Mouse (Mus musculus) cerebellum, adult 9-11 months (tissue): ENCODE measurements around the gene Scrn3.
A peak's percentile ranks its signal among the peaks of the same experiment; 100 is the strongest.

Experiments used
- DNase-seq: peaks from one replicate; pipeline ENCODE4 v3.0.0; 2022

Scrn3 gene

GRCm38 (mm10) chr2:73275261-73276040, 37.0 kb upstream of the Scrn3 start:
- DNase-seq = no peak

DNA sequence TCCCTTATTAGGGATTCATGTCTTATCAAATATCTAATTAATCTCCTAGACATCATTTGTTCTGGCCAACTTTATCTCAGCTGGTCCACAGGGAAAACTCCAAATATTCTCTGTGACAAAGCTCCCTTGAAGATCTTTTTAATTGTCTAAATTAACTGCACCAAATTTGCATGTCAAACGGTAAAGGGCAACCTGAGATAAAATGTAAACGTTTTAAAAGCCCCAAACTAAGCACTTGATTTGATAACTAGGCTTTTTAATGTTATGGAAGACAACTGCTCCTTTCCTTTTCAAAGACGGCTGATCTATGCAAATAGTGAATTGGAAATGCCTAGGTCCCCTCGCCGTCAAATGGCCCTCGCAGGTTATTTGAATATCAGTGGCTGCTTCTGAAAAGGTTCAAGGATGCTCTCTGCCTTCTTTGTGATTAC, 36.2 kb upstream of the Scrn3 start:
- DNase-seq = no peak

- peak; percentile 11 for DNase-seq
Measured at GRCm38 (mm10) chr2:73277021-73277708, 35.2 kb upstream of the Scrn3 start.

DNA sequence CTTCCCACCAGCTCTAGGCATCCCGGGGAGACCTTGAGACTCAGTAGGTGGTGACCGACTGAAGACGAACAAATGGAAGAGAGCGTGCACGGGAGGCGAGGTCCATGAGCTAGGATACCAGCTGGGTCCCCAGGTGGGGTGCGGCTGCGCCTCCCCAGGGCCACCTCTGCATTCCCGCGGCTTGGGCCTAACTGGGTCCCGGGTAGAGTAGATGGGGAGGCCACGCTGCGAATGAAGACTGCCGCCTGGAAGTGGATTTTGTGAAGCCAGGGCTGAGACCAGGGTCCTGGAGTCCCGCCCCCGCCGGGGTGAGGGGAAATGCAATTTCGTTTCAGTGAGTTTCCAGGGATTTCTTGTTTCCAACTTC, 34.7 kb upstream of the Scrn3 start:
- peak; percentile 17 for DNase-seq

DNA sequence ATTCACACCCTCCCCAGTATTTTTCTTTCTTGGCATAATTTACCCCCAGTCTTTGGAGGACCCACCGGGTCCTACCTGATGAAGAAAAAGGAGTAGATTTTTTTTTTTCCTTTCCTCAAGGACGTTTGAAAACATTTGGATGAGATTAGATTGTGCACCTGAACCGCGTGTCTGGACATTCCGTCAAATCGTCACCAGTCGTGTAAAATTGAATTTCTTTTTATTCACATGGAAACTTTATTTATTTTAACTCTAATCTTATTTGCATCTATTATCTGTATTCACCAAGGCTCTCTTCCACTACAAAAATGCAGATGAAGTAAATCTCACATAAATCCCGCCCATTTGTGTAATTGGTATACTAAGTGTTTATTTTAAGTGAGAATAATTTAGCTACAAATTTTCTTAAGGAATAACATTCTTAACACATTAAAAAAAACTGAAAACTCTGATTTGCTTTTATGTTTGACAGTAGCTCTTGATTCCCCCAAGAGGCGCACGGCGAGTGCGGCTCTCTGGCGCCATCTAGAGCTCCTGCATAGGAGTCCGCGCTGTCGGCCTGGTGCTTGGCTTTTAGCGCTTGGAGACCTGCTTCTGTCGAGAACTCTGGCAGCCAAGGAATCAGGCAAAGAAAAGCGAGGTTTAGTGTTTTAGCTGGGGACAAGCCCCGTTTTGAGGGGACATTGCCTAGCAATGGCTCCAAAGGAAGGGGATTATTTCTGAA, 34.1 kb upstream of the Scrn3 start:
- peak; percentile 74 for DNase-seq

GRCm38 (mm10) chr2:73278869-73279268, 33.5 kb upstream of the Scrn3 start:
- DNase-seq = no peak

DNA sequence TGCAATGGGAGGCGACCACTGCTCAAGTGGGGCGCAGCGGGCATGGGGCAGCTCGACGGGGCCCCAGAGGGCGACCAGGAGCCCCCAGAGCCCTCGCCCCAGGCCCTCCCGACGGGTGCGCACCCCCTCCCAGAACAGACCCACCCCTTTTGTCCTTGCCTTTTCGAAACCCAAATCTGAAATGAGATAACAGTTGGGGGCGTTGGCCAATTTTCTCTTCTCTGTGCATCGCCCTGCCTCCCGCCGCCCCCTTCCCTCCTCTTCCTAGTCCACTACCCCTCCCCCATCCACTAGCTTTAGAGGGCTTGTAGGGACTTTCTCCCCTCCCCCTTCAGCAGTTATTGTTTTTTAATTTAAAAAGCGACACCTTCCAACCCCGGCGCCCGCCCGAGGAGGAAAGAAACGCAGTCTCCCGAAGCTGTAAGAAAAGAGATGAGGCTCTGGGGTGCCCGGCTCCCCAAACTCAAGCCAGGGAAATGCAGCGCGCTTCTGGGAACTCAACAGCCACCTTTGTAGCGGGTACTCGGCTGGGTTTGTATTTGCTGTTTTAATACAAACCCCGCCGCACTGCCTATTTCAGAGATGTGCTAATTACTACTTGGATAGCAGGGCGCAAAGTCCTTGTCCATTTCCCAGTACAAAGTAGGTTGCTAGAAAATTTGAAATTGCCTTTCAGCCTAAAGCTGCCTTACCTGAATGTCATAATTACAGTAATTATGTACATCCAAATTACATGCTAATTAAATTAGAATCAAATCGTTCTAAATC, 32.9 kb upstream of the Scrn3 start:
- no peak for DNase-seq

DNA sequence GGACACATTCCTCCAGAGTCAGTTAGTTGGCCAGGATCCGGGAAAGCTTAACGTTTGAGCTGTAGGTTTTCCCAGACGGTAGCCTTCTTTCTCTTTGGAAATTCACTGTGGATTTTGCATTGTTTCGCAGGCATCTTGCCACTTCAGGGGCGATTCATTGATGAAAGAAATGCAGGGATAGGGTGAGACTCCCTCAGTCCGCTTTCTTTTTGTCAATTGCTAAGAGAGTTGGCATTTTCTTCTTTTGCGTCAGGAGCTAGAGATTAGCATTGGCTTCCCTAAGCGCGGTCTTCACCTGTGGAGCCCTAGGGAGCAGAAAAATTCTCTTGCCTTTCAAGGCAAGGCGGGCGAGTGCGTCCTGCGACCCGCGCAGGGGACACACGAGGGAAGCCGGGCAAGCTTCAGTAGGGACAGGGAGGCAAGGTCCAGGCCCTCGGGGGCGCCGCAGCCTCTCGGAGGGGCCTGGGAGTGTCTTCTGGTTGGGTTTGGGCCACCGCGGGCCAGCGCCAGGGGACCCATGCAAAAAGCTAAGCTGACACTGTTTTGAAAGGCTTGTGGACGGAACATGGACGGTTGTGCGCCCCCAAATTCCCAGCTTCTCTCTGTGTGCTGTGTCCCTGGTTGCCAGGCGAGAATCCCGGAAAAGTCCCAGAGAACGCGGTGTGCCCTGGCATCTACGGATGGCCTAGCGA, 31.9 kb upstream of the Scrn3 start:
- no peak for DNase-seq

GRCm38 (mm10) chr2:73281048-73281661, 31.2 kb upstream of the Scrn3 start:
- DNase-seq = no peak

- DNase-seq = no peak
Measured at GRCm38 (mm10) chr2:73281707-73282106, 30.7 kb upstream of the Scrn3 start.

DNA sequence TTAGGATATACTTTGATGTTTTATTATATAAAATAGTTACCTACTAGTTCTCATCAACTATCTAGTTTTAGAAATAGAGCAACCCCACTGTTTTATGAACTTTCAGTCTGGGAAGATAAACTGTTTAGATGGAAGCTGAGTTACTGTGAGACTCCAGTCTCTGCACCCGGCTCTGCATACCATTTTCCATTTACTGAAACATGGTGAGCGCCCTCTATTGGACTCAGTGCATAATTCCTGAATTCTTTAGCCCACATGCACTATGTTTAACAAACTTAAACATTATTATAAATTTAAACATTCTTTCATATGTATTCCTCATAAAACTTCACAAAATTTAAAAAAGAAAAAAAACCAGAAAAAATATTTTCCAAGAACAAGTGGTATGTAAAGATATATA, 26.8 kb upstream of the Scrn3 start:
- no peak for DNase-seq

- no peak for DNase-seq
Measured at GRCm38 (mm10) chr2:73291130-73291529, 21.3 kb upstream of the Scrn3 start.

DNA sequence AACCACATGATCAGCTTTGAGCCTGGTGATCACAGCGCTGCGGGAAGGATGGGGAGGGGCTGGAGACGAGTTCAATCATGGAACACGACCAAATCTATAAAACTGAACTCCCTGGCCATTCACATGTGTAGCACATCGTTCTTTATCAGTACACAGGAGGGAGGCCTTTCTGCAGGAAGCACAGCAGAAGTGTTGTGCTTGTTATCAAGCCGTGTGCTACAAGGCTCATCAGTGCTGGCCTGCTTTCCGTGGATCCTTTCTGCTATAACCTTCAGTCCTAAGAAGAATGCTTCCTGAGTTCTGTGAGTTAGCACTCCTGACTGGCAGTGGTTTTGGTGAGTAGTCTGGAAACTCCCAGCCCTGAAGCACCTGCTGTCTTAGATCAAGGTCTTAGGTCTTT, 17.4 kb upstream of the Scrn3 start:
- DNase-seq = no peak

GRCm38 (mm10) chr2:73298154-73298553, 14.2 kb upstream of the Scrn3 start:
- DNase-seq = no peak

DNA sequence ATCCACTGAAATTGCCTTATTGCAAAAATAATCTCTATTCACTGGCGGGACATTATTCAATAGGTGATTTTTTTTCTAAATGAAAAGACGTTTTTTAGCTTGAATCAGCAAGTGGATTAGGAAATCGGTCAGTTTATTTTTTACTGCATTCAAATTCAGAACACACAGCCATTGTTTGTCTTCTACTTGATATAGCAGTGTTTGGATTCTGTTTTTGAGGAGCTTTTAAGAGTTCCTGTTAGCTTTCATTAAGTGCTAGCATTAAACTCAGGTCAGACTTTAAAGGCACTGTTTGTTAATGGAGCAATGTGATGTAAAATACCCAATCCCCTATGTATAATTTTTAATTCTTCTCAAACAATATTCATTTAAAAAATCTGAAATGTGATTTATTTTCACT, 13.6 kb upstream of the Scrn3 start:
- no peak for DNase-seq

DNA sequence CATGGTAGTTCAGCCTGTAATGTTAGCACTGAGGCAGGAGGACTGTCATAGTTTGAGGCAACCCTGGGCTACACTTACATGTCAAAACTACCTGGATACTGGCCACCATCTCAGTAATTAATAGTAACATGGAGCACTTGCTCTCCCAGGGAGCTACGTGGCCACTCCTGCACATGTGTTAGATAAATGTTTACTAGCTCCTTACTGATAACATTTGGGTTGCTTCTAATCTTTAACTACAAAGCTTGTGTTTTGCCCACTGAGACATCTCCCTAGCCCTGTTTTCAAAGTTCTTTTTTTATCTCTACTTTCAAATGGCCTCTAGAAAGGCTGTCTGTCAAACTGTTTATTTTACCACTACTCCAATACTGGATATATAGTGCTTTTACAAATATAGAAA, 10.4 kb upstream of the Scrn3 start:
- DNase-seq = no peak

DNA sequence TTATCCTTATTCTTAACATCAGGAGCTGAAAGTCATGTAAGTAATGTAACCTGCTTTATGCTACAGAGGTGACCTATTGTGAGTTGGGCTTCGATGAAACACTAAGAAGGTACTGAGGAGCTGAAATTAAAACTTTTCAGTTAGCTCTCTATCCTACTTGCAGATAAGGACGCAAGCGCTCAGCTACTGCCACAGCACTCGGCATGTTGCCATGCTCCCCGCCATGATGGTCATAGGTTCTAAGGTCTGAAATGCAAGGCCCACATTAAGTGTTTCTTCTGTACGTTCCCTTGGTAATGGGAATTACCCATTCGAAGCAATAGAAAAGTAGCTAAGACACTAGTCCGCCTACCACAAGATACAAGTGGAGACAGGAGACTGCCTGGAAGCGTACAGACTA, 9.7 kb upstream of the Scrn3 start:
- DNase-seq = no peak

- DNase-seq = no peak
Measured at GRCm38 (mm10) chr2:73304506-73304905, 7.9 kb upstream of the Scrn3 start.

DNA sequence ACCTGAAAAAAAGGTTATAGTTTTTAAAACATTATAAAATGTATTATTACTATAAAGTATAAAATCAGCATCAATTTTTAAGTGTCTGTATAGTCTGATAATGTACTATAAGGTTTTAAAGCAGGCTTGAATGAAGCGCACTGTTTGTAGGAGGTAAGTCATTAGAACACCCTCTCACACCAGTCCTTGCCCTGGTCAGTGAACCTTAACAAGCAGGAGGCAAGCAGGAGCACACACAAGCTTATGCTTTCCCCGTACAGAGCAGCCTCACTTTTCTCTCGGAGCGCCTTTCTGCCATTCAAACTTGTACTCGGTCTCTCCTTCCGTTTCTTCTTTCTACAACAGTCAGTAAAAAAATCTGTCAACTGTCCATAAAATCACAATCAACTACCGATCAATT, 6.4 kb upstream of the Scrn3 start:
- no peak for DNase-seq

GRCm38 (mm10) chr2:73313117-73313501, 708 bp downstream of the Scrn3 start:
- peak; percentile 65 for DNase-seq

DNA sequence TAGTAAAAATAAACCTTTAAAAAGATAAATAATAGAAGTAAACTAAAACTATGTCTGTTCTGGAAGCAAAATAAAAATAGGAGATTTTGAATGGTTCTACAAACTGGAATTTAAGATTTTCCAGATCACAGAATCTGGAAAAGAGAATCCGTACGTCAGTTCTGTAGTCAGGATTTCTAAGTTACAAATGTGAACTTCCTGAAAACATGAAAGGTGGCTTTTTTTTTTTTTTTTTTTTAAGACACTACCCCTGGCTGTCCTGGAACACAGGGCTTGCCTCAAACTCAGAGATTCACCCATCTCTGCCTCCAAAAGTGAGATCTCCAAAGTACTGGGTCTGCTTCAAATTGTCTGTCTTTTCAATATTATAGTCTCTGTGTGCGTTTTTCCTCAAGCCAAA, 1.9 kb downstream of the Scrn3 start:
- no peak for DNase-seq

DNA sequence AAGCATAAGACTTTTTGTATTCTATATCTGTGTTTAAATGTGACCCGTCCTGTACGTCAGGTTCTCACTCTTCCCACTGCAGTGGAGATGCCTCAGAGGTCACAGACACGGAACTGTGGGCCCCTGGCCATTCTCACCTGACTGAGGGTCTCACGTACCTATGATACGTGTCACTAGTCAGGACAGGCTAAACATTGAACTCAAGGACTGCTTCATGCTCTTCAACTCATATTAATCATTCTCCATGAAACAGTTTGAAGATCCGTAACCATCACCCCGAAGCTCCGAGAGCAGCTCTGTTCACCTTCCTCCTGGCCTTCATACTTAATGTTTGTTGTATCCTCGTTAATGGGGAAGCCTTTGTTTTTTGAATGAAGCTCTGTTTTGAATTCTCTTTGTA, 5.0 kb downstream of the Scrn3 start:
- DNase-seq = no peak
